Mouse (Mus musculus) neural tube, embryonic 15.5 days (tissue): ENCODE data around the gene Ccnd2. TPM values are rescaled to one million over a fixed set of nuclear protein-coding genes. Genes with fewer than 3 reads are reported as not detected.

Experiments used
- ATAC-seq: fragments of 200-750 bp; cut with Nextera tagmentation; 2 replicates; pipeline ENCODE4 v1.8.0; 2017; ENCODE audit warnings: mild to moderate bottlenecking, moderate TSS enrichment, moderate library complexity; ENCODE audit not compliant: low FRiP score
- H3K27ac ChIP-seq: fragments of 300-500 bp; sonication (generic); replicated peaks from 2 replicates; pipeline ENCODE4 v1.5.1; 2015; ENCODE audit warnings: mild to moderate bottlenecking, inconsistent platforms
- H3K27me3 ChIP-seq: fragments of 300-500 bp; sonication (generic); replicated peaks from 2 replicates; pipeline ENCODE4 v1.6.1; 2015; ENCODE audit warnings: inconsistent platforms
- H3K36me3 ChIP-seq: fragments of 300-500 bp; sonication (generic); 2 replicates; pipeline ENCODE4 v1.6.1; 2015; ENCODE audit warnings: inconsistent platforms
- H3K4me1 ChIP-seq: fragments of 300-500 bp; sonication (generic); 2 replicates; pipeline ENCODE4 v1.6.1; 2015; ENCODE audit warnings: inconsistent platforms
- H3K4me2 ChIP-seq: fragments of 300-500 bp; sonication (generic); 2 replicates; pipeline ENCODE4 v1.6.1; 2015; ENCODE audit warnings: inconsistent platforms, mild to moderate bottlenecking, moderate library complexity
- H3K4me3 ChIP-seq: fragments of 300-500 bp; sonication (generic); replicated peaks from 2 replicates; pipeline ENCODE4 v1.5.1; 2015; ENCODE audit warnings: mild to moderate bottlenecking, inconsistent platforms
- H3K9ac ChIP-seq: fragments of 300-500 bp; sonication (generic); replicated peaks from 2 replicates; pipeline ENCODE4 v1.6.1; 2015; ENCODE audit warnings: mild to moderate bottlenecking, inconsistent platforms
- H3K9me3 ChIP-seq: fragments of 300-500 bp; sonication (generic); replicated peaks from 2 replicates; pipeline ENCODE4 v1.6.1; 2016; ENCODE audit warnings: inconsistent platforms
- WGBS: fragments of 180-500 bp; shearing (Covaris S2); methylation state at CpG from one replicate; pipeline ENCODE4 v1.1.7; 2015; ENCODE audit warnings: mixed read lengths; 5-methylcytosine and 5-hydroxymethylcytosine counted together
- polyA plus RNA-seq: library from polyadenylated mRNA; unstranded; fragments of >200 nt; fragmentation: Nextera tagmentation; extraction: Ambion mirVana; gene quantifications from 2 replicates; pipeline ENCODE4 v1.2.1, GENCODE M21; 2015

Ccnd2 gene
- polyA plus RNA-seq, 1 experiment from 2014 or later = 155 TPM

- no peaks in the 10 kb centered on the region for H3K9me3 ChIP-seq
- no peak overlapping the region for H3K4me2 ChIP-seq
- 94% methylated on average over 14 of the region's 14 CpGs for WGBS
- H3K27me3 ChIP-seq = no peaks in the 10 kb centered on the region
- H3K36me3 ChIP-seq = no peaks in the 10 kb centered on the region
- no peak overlapping the region for H3K9ac ChIP-seq
- no peak overlapping the region for H3K27ac ChIP-seq
- ATAC-seq = no peak
- H3K4me3 ChIP-seq = no peak overlapping the region
- H3K4me1 ChIP-seq = 0 out of 2 replicates have a peak, but pooled peaks cover 8% of the 10 kb centered on the region
Measured at GRCm38 (mm10) chr6:127129659-127130058, 22.3 kb downstream of the Ccnd2 start.

DNA sequence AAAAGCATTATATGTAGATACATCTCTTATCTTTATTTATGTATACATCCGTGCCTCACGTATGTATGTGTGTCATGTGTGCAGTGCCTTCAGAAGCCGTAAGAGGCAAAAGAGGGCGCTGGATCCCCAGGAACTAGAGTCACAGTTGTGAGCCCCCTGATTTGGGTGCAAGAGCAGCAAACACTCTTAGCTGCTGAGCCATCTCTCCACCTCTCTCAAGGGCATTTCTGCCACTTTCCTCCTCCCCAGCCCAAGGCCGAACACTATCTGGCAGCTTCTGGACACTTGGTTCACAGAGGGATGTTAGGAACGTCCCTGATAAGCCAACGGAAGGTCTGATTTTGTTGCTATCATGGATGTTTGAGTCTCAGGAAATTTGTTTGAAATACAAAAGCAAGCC is 28.5 kb downstream of the Ccnd2 start:
- no peak for ATAC-seq
- Histone ChIP-seq H3K9ac (no peak overlapping the region), H3K36me3 (no peaks in the 10 kb centered on the region), H3K4me2 (no peak overlapping the region), H3K27me3 (no peaks in the 10 kb centered on the region), H3K4me1 (no peaks in the 10 kb centered on the region), H3K9me3 (no peaks in the 10 kb centered on the region), H3K27ac (no peak overlapping the region), H3K4me3 (no peak overlapping the region)
- 92% methylated on average over 7 of the region's 7 CpGs for WGBS

- H3K9me3 ChIP-seq = no peaks in the 10 kb centered on the region
- no peak overlapping the region for H3K27ac ChIP-seq
- H3K36me3 ChIP-seq = no peaks in the 10 kb centered on the region
- no peaks in the 10 kb centered on the region for H3K4me1 ChIP-seq
- no peak overlapping the region for H3K4me2 ChIP-seq
- H3K4me3 ChIP-seq = no peak overlapping the region
- H3K27me3 ChIP-seq = no peaks in the 10 kb centered on the region
- ATAC-seq = no peak
- 88% methylated on average over 5 of the region's 5 CpGs for WGBS
- H3K9ac ChIP-seq = no peak overlapping the region
Measured at GRCm38 (mm10) chr6:127122996-127123395, 29.0 kb downstream of the Ccnd2 start.

- H3K9me3 ChIP-seq = no peaks in the 10 kb centered on the region
- ATAC-seq = no peak
- no peaks in the 10 kb centered on the region for H3K27me3 ChIP-seq
- 83% methylated on average over 4 of the region's 4 CpGs for WGBS
- H3K4me3 ChIP-seq = no peak overlapping the region
- H3K9ac ChIP-seq = no peak overlapping the region
- H3K4me2 ChIP-seq = no peak overlapping the region
- H3K4me1 ChIP-seq = no peaks in the 10 kb centered on the region
- no peak overlapping the region for H3K27ac ChIP-seq
- H3K36me3 ChIP-seq = no peaks in the 10 kb centered on the region
Measured at GRCm38 (mm10) chr6:127122221-127122806, 29.7 kb downstream of the Ccnd2 start.

- Histone ChIP-seq H3K4me1 (no peaks in the 10 kb centered on the region), H3K9me3 (no peaks in the 10 kb centered on the region), H3K4me2 (no peak overlapping the region), H3K27ac (peak overlapping the region; percentile 33), H3K36me3 (no peaks in the 10 kb centered on the region), H3K4me3 (no peak overlapping the region), H3K27me3 (no peaks in the 10 kb centered on the region), H3K9ac (no peak overlapping the region)
- peak; percentile 38; the same call in 1 of the 2 replicates for ATAC-seq
- 49% methylated on average over 23 of the region's 23 CpGs for WGBS
Measured at GRCm38 (mm10) chr6:127114753-127115456, 37.1 kb downstream of the Ccnd2 start.

GRCm38 (mm10) chr6:127109402-127109930 is 42.5 kb downstream of the Ccnd2 start, which contains the start of gene Tigar:
Tigar (minus strand) TSS chr6:127109557.
- H3K27ac ChIP-seq = peak within 1 kb of the TSS; percentile 68

DNA sequence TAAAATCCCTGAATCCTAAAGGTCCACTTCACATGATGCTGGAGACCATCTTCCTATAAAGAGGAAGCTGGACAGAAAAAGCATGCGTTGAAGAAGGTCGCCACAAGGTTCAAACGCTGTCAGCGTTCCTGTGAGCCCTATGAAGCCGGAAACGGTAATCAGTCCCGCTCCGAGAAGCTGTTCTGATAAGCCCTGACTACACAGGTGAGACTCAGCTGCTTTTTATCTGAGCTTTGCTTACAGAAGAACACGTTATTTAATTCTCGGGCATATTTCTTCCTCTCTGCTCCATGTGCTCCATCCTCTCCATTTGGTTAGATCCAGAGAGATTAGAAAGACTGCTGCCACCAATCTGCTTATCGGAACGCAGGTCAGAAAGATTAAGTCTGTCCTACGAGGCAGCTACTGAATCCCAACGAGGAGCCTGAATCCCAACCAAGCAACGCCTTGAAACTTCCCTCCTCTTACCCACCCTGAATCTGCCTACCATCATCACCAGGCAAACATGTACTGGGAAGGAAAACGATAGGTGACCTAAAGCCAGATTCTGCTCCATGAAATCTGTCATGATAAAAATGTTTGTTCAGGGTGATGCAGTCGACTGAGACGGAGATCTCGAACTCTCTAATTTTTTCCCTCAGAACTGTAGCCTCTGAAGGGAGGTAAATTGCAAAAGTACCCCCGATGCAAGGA is 43.5 kb downstream of the Ccnd2 start:
- Histone ChIP-seq H3K4me1 (peaks cover 14% of the 10 kb centered on the region), H3K36me3 (no peaks in the 10 kb centered on the region), H3K4me3 (peak overlapping the region; percentile 58), H3K9me3 (no peaks in the 10 kb centered on the region), H3K27me3 (no peaks in the 10 kb centered on the region), H3K4me2 (peak overlapping the region; percentile 85), H3K27ac (0 out of 2 replicates have a peak overlapping the region, but pooled peaks have one; percentile 38), H3K9ac (peak overlapping the region; percentile 51)
- WGBS = 49% methylated on average over 20 of the region's 20 CpGs
- ATAC-seq = no peak

More at GRCm38 (mm10) chr6:127109402-127109930, 42.5 kb downstream of the Ccnd2 start, which contains the start of gene Tigar:
- Histone ChIP-seq H3K4me2 (peak within 1 kb of the TSS; percentile 85), H3K9ac (peak within 1 kb of the TSS; percentile 51), H3K36me3 (no peaks in the 10 kb centered on the region), H3K27me3 (no peaks in the 10 kb centered on the region), H3K9me3 (no peaks in the 10 kb centered on the region), H3K4me1 (peaks cover 14% of the 10 kb centered on the region), H3K4me3 (peak within 1 kb of the TSS; percentile 58)
- WGBS = under 1% methylated on average over 37 of the region's 37 CpGs
- peak; percentile 100 for ATAC-seq

DNA sequence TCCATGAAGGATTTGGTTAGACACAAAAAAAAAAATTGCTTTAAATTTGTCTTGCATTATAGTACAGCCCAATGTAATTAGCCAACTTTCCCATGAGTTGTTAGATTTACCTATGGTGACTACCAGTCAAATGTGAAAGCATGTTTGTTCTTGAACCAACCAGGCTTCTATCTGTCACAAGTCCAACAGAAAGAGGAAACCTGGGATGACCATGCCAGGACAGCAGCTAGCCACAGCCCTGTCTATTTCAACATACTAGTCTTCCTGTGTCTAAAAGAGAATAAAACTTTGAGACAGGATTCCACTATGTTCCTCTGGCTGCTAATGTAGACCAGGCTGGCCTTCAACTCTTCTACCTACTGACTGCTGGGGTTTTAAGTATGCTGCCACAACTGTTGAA is 44.6 kb downstream of the Ccnd2 start:
- Histone ChIP-seq H3K4me3 (no peak overlapping the region), H3K36me3 (no peaks in the 10 kb centered on the region), H3K9me3 (no peaks in the 10 kb centered on the region), H3K27ac (no peak overlapping the region), H3K4me2 (no peak overlapping the region), H3K4me1 (peaks cover 14% of the 10 kb centered on the region), H3K27me3 (no peaks in the 10 kb centered on the region), H3K9ac (no peak overlapping the region)
- no peak for ATAC-seq

- WGBS = 51% methylated on average over 5 of the region's 5 CpGs
Measured at GRCm38 (mm10) chr6:127106726-127107125, 45.3 kb downstream of the Ccnd2 start.

GRCm38 (mm10) chr6:127106189-127106588 is 45.8 kb downstream of the Ccnd2 start:
- Histone ChIP-seq H3K9me3 (no peaks in the 10 kb centered on the region), H3K27me3 (no peaks in the 10 kb centered on the region), H3K36me3 (no peaks in the 10 kb centered on the region; the same call in 1 of the 2 replicates), H3K27ac (no peak overlapping the region), H3K4me1 (peaks cover 14% of the 10 kb centered on the region), H3K4me2 (no peak overlapping the region), H3K9ac (no peak overlapping the region), H3K4me3 (no peak overlapping the region)
- 91% methylated on average over 5 of the region's 5 CpGs for WGBS
- ATAC-seq = no peak

More at GRCm38 (mm10) chr6:127106726-127107125, 45.3 kb downstream of the Ccnd2 start:
- Histone ChIP-seq H3K4me2 (no peak overlapping the region), H3K27me3 (no peaks in the 10 kb centered on the region), H3K27ac (no peak overlapping the region), H3K4me3 (no peak overlapping the region), H3K9ac (no peak overlapping the region), H3K9me3 (no peaks in the 10 kb centered on the region), H3K4me1 (peaks cover 14% of the 10 kb centered on the region), H3K36me3 (no peaks in the 10 kb centered on the region)
- ATAC-seq = no peak

DNA sequence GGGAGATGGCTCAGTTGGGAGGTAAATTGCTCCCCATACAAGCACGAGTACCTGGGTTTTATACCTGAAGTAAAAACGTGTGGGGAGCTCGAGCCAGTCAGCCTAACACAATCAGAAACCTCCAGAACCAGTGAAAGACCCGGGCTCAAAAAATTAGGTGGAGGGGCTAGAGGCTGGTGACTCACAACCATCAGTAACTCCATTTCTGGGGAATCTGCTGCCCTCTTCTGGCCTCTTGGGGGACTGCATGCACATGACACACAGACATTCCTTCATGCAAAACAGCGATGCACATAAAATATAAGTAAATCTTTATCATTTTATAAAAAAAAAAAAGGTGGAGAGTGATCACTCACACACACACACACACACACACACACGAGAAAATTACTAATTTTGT is 46.9 kb downstream of the Ccnd2 start:
- Histone ChIP-seq H3K4me3 (no peak overlapping the region), H3K27me3 (no peaks in the 10 kb centered on the region), H3K36me3 (no peaks in the 10 kb centered on the region; the same call in 1 of the 2 replicates), H3K4me2 (no peak overlapping the region), H3K9ac (no peak overlapping the region), H3K9me3 (no peaks in the 10 kb centered on the region), H3K4me1 (peaks cover 14% of the 10 kb centered on the region), H3K27ac (no peak overlapping the region)
- WGBS = 77% methylated on average over 6 of the region's 6 CpGs
- ATAC-seq = no peak
